Comparison of ENCODE assay signal across 20 mouse cellular contexts in the genomic region with DNA sequence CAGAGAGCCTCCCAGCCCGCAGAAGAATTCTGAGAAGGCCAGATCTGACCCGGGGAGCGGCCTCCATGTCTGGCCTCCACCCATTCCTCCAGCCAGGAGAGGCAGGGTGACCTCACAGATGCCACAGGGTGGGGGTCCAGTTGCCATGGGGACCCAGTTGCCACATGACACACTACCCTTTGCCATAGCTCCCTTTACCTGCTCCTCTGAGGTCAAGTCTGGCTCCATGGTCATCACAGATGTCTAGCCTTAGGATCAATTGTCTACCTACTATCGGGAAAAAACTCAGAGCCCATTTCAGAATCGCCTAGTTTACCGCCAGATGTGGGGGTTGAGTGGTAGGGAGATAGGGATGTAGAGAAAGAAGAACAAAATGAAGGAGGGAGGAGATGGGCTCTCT. TPM values are rescaled to one million over a fixed set of nuclear protein-coding genes. Genes with fewer than 3 reads are reported as not detected.
A peak's percentile ranks its signal among the peaks of the same experiment; 100 is the strongest.
DNase-seq lines count a peak whose midpoint lies in the region; ATAC-seq and TF ChIP-seq lines count a peak whose summit lies in the region.
"Had no signal": no experiment of that assay in that cellular context is flagged by ENCODE, and none has a peak within 500 bp of the region (broad histone marks: within the 10 kb centered on the region; RNA-seq: fewer than 3 reads in every experiment).

A gene (minus strand): TSS at position 101 of the 400 bp plus-strand sequence.

- peak; percentile 63; the same call in 1 of the 2 replicates for TF ChIP-seq POLR2A in testis, adult 2 months (IDR thresholded peaks at IDR 0.05; ENCODE audit: control insufficient read depth, low read depth, low read length)

- intact Hi-C loops in left cerebral cortex, postnatal 14 days (cut with DNase I) = loop anchor here (1.0 to 10.0 kb wide), 3 partner anchors 59 to 412 kb away; no protein-coding TSS in a partner anchor

- H3K9me3 ChIP-seq in heart, embryonic 16.5 days (replicated peaks; ENCODE audit: control insufficient read depth, low read length) = 0 out of 2 replicates have a peak, but pooled peaks cover 2% of the 10 kb centered on the region
- H3K9me3 ChIP-seq in heart, embryonic 12.5 days (replicated peaks) = no peaks in the 10 kb centered on the region
- H3K9me3 ChIP-seq in kidney, postnatal 0 days (replicated peaks; ENCODE audit: low read length) = no peaks in the 10 kb centered on the region
- H3K9me3 ChIP-seq: forebrain, embryonic 12.5 days; heart, embryonic 10.5 days had no signal

- H3K9ac ChIP-seq in heart, embryonic 16.5 days (ENCODE audit: low read length) = no peak within 1 kb of the TSS
- H3K9ac ChIP-seq in heart, embryonic 12.5 days = no peak within 1 kb of the TSS
- H3K9ac ChIP-seq in kidney, postnatal 0 days (ENCODE audit: low read depth, low read length) = no peak within 1 kb of the TSS
- H3K9ac ChIP-seq: forebrain, embryonic 12.5 days; liver, embryonic 14.5 days had no signal

- no peaks in the 10 kb centered on the region for H3K36me3 ChIP-seq in heart, embryonic 16.5 days (ENCODE audit: control insufficient read depth, insufficient read depth)
- no peaks in the 10 kb centered on the region for H3K36me3 ChIP-seq in heart, embryonic 12.5 days
- no peaks in the 10 kb centered on the region for H3K36me3 ChIP-seq in kidney, postnatal 0 days (ENCODE audit: insufficient read depth, low read length)
- H3K36me3 ChIP-seq in testis, adult 2 months (ENCODE audit: control insufficient read depth, insufficient read depth, low read length) = no peaks in the 10 kb centered on the region
- H3K36me3 ChIP-seq: forebrain, embryonic 12.5 days; heart, embryonic 10.5 days had no signal

- ATAC-seq in heart, embryonic 16.5 days (replicated peaks; ENCODE audit: extremely low read depth, insufficient read depth, low FRiP score) = 0 out of 2 replicates have a peak, but pooled peaks have one; percentile 26
- no peak; the same call in 1 of the 2 replicates for ATAC-seq in heart, embryonic 12.5 days (ENCODE audit: insufficient number of reproducible peaks, low FRiP score)
- ATAC-seq in kidney, postnatal 0 days (replicated peaks; ENCODE audit: low FRiP score, low read depth) = peak; percentile 27; the same call in 1 of the 2 replicates

- no peak for DNase-seq in kidney, postnatal 0 days (ENCODE audit: low spot score)
- no peak for DNase-seq in kidney, postnatal 14 days
- DNase-seq in testis, postnatal 14 days (ENCODE audit: low spot score) = no peak
- DNase-seq in left cerebral cortex, postnatal 14 days (ENCODE audit: low spot score in 2 of 2) = no peak

- H3K4me1 ChIP-seq in heart, embryonic 16.5 days (ENCODE audit: control insufficient read depth, insufficient read depth, low read length) = no peaks in the 10 kb centered on the region
- H3K4me1 ChIP-seq in heart, embryonic 12.5 days (replicated peaks) = 0 out of 2 replicates have a peak, but pooled peaks cover 2% of the 10 kb centered on the region
- H3K4me1 ChIP-seq in kidney, postnatal 0 days (replicated peaks; ENCODE audit: insufficient read depth, low read length) = no peaks in the 10 kb centered on the region
- no peaks in the 10 kb centered on the region for H3K4me1 ChIP-seq in testis, adult 2 months (ENCODE audit: control insufficient read depth, insufficient read depth, low read length)

- H3K4me2 ChIP-seq in heart, embryonic 16.5 days (ENCODE audit: low read depth, low read length) = no peak within 1 kb of the TSS
- no peak within 1 kb of the TSS for H3K4me2 ChIP-seq in heart, embryonic 12.5 days
- no peak within 1 kb of the TSS for H3K4me2 ChIP-seq in kidney, postnatal 0 days (ENCODE audit: low read length)
- H3K4me2 ChIP-seq: forebrain, embryonic 12.5 days had no signal

- no peak for TF ChIP-seq CTCF in kidney, postnatal 0 days (IDR thresholded peaks at IDR 0.05; ENCODE audit: low read depth)
- TF ChIP-seq CTCF in testis, adult 2 months (IDR thresholded peaks at IDR 0.05; ENCODE audit: control insufficient read depth, insufficient read depth, insufficient replicate concordance, low read depth, low read length) = no peak

- WGBS in heart, embryonic 16.5 days = 84% methylated on average over 6 of the region's 6 CpGs
- 73% methylated on average over 6 of the region's 6 CpGs for WGBS in heart, embryonic 12.5 days
- WGBS in kidney, postnatal 0 days = 80% methylated on average over 6 of the region's 6 CpGs

- no peak within 1 kb of the TSS for H3K4me3 ChIP-seq in heart, embryonic 16.5 days (ENCODE audit: low read length)
- H3K4me3 ChIP-seq in heart, embryonic 12.5 days = no peak within 1 kb of the TSS
- no peak within 1 kb of the TSS for H3K4me3 ChIP-seq in kidney, postnatal 0 days (replicated peaks; ENCODE audit: low read depth, low read length)
- peak within 1 kb of the TSS; percentile 87 for H3K4me3 ChIP-seq in testis, adult 2 months (ENCODE audit: control insufficient read depth, low read depth, low read length)
- H3K4me3 ChIP-seq: forebrain, embryonic 12.5 days; heart, embryonic 10.5 days; myocyte had no signal

- no peaks in the 10 kb centered on the region; the same call in 1 of the 2 replicates for H3K27me3 ChIP-seq in heart, embryonic 16.5 days (ENCODE audit: control insufficient read depth, insufficient read depth, low read length)
- H3K27me3 ChIP-seq in heart, embryonic 12.5 days (replicated peaks) = no peaks in the 10 kb centered on the region
- no peaks in the 10 kb centered on the region for H3K27me3 ChIP-seq in kidney, postnatal 0 days (ENCODE audit: insufficient read depth, low read length)
- no peaks in the 10 kb centered on the region for H3K27me3 ChIP-seq in testis, adult 2 months (ENCODE audit: control insufficient read depth, insufficient read depth, low read length)
- H3K27me3 ChIP-seq: forebrain, embryonic 12.5 days had no signal

- no peak within 1 kb of the TSS for H3K27ac ChIP-seq in heart, embryonic 16.5 days (ENCODE audit: low read length)
- H3K27ac ChIP-seq in heart, embryonic 12.5 days (ENCODE audit: poor library complexity, severe bottlenecking) = no peak within 1 kb of the TSS
- H3K27ac ChIP-seq in kidney, postnatal 0 days = no peak within 1 kb of the TSS
- no peak within 1 kb of the TSS; the same call in 1 of the 2 replicates for H3K27ac ChIP-seq in testis, adult 2 months (ENCODE audit: control insufficient read depth, insufficient read depth, low read depth, low read length)
- H3K27ac ChIP-seq: forebrain, embryonic 12.5 days; heart, embryonic 10.5 days; liver, embryonic 14.5 days had no signal

RNA-seq across cellular contexts. Expression of the gene that starts here (rescaled TPM):
- not detected in 2 replicates for polyA plus RNA-seq in heart, embryonic 16.5 days (2015; fragmentation: Nextera tagmentation; extraction: Ambion mirVana)
- not detected in 2 replicates for polyA plus RNA-seq in heart, embryonic 12.5 days (2016; fragmentation: Nextera tagmentation; extraction: Ambion mirVana)
- not detected in 2 replicates for polyA plus RNA-seq in kidney, postnatal 0 days (2015; fragmentation: Nextera tagmentation; extraction: Ambion mirVana)
- polyA plus RNA-seq in testis, adult 2 months (2012; rRNA removed) = 293 and 298 TPM in 2 replicates
- not detected for total RNA-seq in left cerebral cortex, postnatal 14 days (2021)
- total RNA-seq: gastrocnemius, postnatal 4 days; heart, postnatal 25 days; layer of hippocampus, adult 8-10 months; left cerebral cortex, postnatal 4 days; megakaryocyte, adult 5-6 weeks; neutrophil, adult 5-6 weeks had no signal
- polyA plus RNA-seq: cerebellum, adult 2 months; forebrain, embryonic 12.5 days; heart, embryonic 10.5 days; midbrain, embryonic 14.5 days; myocyte; stomach, embryonic 14.5 days had no signal

Comparison
In these comparisons a context has a peak if more than half of its experiments do, and no peak if none do; other contexts are left out.
1. RNA of the gene that starts here (polyA plus RNA-seq): 293 to 298 TPM in testis, adult 2 months; not detected in heart, embryonic 16.5 days, not detected in heart, embryonic 12.5 days and not detected in kidney, postnatal 0 days; every median in the first group is over 100 times any median in the second.
2. Peak in ATAC-seq in heart, embryonic 16.5 days; RNA of the gene not detected or under 1 TPM.
3. Peak in ATAC-seq in kidney, postnatal 0 days; RNA of the gene not detected or under 1 TPM.